ENCODE assay signal across 2 mouse cellular contexts in genomic region chr11:113660213-113660612, GRCm38 (mm10). TPM values are rescaled to one million over a fixed set of nuclear protein-coding genes. Genes with fewer than 3 reads are reported as not detected.
"Had no signal": no experiment of that assay in that cellular context is flagged by ENCODE, and none has a peak within 500 bp of the region (broad histone marks: within the 10 kb centered on the region; RNA-seq: fewer than 3 reads in every experiment).

No protein-coding gene starts in this region.

RNA-seq across cellular contexts. Expression of gene Sstr2, which starts 41.1 kb away (rescaled TPM):
- total RNA-seq: liver, adult 2 months; megakaryocyte-erythroid progenitor cell, adult 5-6 weeks had no signal
